Mouse (Mus musculus) lung, adult 2 months (tissue): ENCODE measurements around the gene Tor1a. TPM values are rescaled to one million over a fixed set of nuclear protein-coding genes. Genes with fewer than 3 reads are reported as not detected.

ENCODE experiments used
- DNase-seq: peaks from one replicate; pipeline ENCODE4 v3.0.0; 2022
- H3K4me1 ChIP-seq: fragments of 200-500 bp; 2 replicates; pipeline ENCODE4 v1.6.1; 2011; ENCODE audit warnings: low read length; ENCODE audit not compliant: control insufficient read depth, insufficient read depth
- H3K4me3 ChIP-seq: fragments of 200-500 bp; replicated peaks from 2 replicates; pipeline ENCODE3; 2011; ENCODE audit warnings: low read depth, mild to moderate bottlenecking, control low read depth, low read length; ENCODE audit errors: extremely low read depth
- CTCF ChIP-seq: fragments of 200-500 bp; IDR thresholded peaks from 2 replicates; pipeline ENCODE4 v1.5.1; 2011; ENCODE audit warnings: mild to moderate bottlenecking, low read length, control low read depth; ENCODE audit not compliant: insufficient read depth
- POLR2A ChIP-seq: fragments of 200-500 bp; IDR thresholded peaks from 2 replicates; pipeline ENCODE4 v1.6.1; 2011; ENCODE audit warnings: low read depth, mild to moderate bottlenecking, control low read depth, low read length, borderline replicate concordance; ENCODE audit errors: extremely low read depth
- WGBS: fragments of 180-500 bp; shearing (Covaris S2); methylation state at CpG from one replicate; pipeline ENCODE4 v1.1.7; 2018; 5-methylcytosine and 5-hydroxymethylcytosine counted together
- polyA plus RNA-seq: library from polyadenylated mRNA; depleted of rRNA; stranded (reverse); fragments of >200 nt; gene quantifications from 2 replicates; pipeline ENCODE4 v1.2.3, GENCODE M21; 2012

Tor1a gene
- polyA plus RNA-seq, 1 experiment: 33.3 TPM

- 83% methylated on average over 9 of the region's 9 CpGs for WGBS
- no peak for DNase-seq
- no peak overlapping the region for H3K4me3 ChIP-seq
- TF ChIP-seq POLR2A (no peak), CTCF (no peak)
- H3K4me1 ChIP-seq: no peaks in the 10 kb centered on the region
These were observed 22.5 kb upstream of the Tor1a start for GRCm38 (mm10) chr2:30990221-30990620.

DNA sequence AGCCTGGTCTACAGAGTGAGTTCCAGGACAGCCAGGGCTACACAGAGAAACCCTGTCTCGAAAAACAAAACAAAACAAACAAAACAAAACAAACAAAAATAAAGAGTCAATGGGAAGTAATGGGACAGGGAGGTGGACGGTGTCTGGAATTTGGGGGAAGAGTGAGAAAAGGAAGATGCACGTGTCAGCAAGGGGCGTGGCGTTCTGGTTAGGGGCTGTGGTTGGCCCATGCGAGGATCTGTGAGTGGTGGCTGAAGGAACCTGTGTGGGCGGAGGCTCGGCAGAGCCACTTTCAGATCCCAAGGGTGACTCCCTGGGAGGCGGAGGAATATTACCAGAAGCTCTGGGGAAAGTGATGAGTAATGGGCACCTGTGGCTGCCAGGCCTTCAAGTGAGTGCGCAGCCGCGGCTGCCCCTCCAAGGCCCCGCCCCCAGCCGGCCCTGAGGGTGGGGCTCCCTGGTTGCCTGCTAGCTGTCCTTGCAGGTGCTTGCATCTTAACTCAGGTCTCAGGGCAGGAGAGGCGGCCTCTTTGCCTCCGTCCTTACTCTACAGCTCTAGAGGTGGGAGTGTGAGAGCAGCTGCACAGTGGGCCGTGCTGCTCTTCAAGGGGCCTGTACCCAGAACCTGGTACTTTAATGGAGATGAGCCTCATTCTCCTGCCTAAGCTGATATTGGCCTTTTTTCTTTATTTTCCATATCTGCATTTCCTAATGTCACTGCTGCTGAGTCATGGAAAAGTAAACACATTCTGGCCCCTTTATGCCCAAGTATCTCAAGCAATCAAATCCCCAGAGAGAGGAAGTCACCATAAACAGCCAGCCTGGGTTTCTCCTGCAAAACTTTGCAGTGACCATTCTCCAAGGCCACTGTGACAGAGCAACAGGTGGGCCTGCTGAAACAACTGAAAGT is 17.6 kb upstream of the Tor1a start:
- peak; percentile 26; the same call in 1 of the 2 replicates for TF ChIP-seq POLR2A
- TF ChIP-seq CTCF: no peak
- DNase-seq: peak; percentile 74
- H3K4me1 ChIP-seq: peaks cover 7% of the 10 kb centered on the region
- WGBS: 30% methylated on average over 17 of the region's 17 CpGs
- no peak overlapping the region for H3K4me3 ChIP-seq

GRCm38 (mm10) chr2:30983024-30983423 is 15.3 kb upstream of the Tor1a start:
- Histone ChIP-seq H3K4me1 (peaks cover 7% of the 10 kb centered on the region), H3K4me3 (no peak overlapping the region)
- DNase-seq: no peak
- 38% methylated on average over 7 of the region's 7 CpGs for WGBS
- TF ChIP-seq POLR2A (no peak), CTCF (no peak)

GRCm38 (mm10) chr2:30981790-30982513 is 14.2 kb upstream of the Tor1a start, which contains the start of the genes BC005624 and Usp20:
TSS of gene BC005624 (minus strand) at chr2:30982201.
TSS of gene Usp20 (plus strand) at chr2:30982279.
- Histone ChIP-seq H3K4me1 (peaks cover 7% of the 10 kb centered on the region), H3K4me3 (peak within 1 kb of the TSS; percentile 87)
- TF ChIP-seq CTCF (no peak), POLR2A (peak; percentile 85; the same call in 1 of the 2 replicates)
- DNase-seq: peak; percentile 98
- WGBS: under 1% methylated on average over 66 of the region's 66 CpGs

DNA sequence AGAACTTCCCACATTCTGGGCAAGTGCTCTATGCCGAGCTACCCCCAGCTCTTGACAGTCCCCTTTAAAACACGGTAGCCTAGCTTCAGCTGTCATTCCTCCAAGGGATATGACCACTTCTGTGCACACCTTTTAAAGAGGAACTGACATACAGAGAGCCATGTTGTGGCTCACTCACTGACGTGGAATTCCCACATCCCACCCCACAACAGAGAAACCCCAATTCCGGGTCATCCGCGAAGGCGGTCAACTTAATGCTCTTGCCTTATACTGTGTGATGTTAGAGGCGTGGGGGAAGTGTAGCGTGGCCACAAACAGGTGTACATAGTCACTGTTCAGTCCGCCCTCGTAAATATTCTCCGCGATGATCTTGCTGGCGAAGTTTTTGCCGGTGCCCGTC is 907 bp downstream of the Tor1a start:
- 14% methylated on average over 16 of the region's 16 CpGs for WGBS
- no peak for TF ChIP-seq CTCF
- TF ChIP-seq POLR2A: no peak
- H3K4me1 ChIP-seq: peaks cover 10% of the 10 kb centered on the region; the same call in 1 of the 2 replicates
- DNase-seq: no peak
- H3K4me3 ChIP-seq: peak overlapping the region; percentile 94

GRCm38 (mm10) chr2:30965627-30966026 is 2.1 kb downstream of the Tor1a start:
- no peak for TF ChIP-seq CTCF
- no peak for TF ChIP-seq POLR2A
- Histone ChIP-seq H3K4me1 (peaks cover 10% of the 10 kb centered on the region; the same call in 1 of the 2 replicates), H3K4me3 (no peak overlapping the region)
- no peak for DNase-seq
- WGBS: 85% methylated on average over 8 of the region's 8 CpGs

GRCm38 (mm10) chr2:30962570-30963254 is 5.0 kb downstream of the Tor1a start:
- DNase-seq: no peak
- 80% methylated on average over 11 of the region's 11 CpGs for WGBS
- Histone ChIP-seq H3K4me3 (no peak overlapping the region), H3K4me1 (peaks cover 10% of the 10 kb centered on the region; the same call in 1 of the 2 replicates)
- TF ChIP-seq CTCF (no peak), POLR2A (no peak)

- Histone ChIP-seq H3K4me1 (0 out of 2 replicates have a peak, but pooled peaks cover 2% of the 10 kb centered on the region), H3K4me3 (no peak overlapping the region)
- TF ChIP-seq CTCF (no peak), POLR2A (no peak)
- WGBS: 50% methylated on average over 5 of the region's 5 CpGs
- DNase-seq: no peak
These were observed 7.9 kb downstream of the Tor1a start for GRCm38 (mm10) chr2:30959856-30960255.

DNA sequence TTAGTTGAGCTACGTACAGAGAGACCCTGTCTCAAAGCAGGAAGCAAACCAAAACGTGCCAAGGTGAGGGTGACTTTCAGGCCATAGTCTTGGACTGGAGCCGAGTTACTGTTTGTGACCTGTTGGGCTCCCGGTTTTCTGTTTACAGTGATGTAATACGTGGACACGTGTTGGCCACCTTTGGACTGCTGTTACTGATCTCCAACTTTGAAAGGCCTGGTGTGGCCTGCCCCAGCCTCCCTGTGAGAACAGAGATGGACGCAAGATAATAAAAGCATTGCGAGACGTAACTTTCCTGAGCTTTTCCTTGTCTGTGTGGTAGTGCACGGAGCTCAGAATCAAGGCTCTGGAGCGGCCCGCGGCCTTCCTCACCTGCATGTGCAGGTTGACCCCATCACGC is 9.0 kb downstream of the Tor1a start:
- H3K4me3 ChIP-seq: no peak overlapping the region
- TF ChIP-seq CTCF (no peak), POLR2A (no peak)
- peaks cover 4% of the 10 kb centered on the region for H3K4me1 ChIP-seq
- no peak for DNase-seq
- 82% methylated on average over 14 of the region's 14 CpGs for WGBS
